Mouse (Mus musculus): ENCODE results near the gene Espnl. TPM values are rescaled to one million over a fixed set of nuclear protein-coding genes. Genes with fewer than 3 reads are reported as not detected.

Gene Espnl
- polyA plus RNA-seq, 1 experiment = 0.28 TPM

DNA sequence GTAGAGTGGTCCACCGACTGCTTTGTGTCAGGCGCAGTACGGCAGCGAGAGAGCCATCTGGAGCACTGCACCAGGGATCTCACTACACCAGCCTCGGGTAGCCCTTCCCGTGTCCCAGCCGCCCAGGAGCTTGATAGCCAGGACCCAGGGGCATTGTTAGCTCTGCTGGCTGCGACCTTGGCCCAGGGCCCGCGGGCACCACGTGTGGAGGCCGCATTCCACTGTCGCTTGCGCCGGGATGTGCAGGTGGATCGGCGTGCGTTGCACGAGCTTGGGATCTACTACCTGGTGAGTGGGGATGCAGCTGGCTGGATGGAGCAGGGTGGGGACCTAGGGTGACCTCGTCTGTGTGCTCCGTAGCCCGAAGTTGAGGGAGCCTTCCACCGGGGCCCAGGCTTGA lies 48.2 kb downstream of the Espnl start:
- no peak for DNase-seq (ENCODE audit: extremely low spot score in 1 of 2, low spot score in 1 of 2)

DNA sequence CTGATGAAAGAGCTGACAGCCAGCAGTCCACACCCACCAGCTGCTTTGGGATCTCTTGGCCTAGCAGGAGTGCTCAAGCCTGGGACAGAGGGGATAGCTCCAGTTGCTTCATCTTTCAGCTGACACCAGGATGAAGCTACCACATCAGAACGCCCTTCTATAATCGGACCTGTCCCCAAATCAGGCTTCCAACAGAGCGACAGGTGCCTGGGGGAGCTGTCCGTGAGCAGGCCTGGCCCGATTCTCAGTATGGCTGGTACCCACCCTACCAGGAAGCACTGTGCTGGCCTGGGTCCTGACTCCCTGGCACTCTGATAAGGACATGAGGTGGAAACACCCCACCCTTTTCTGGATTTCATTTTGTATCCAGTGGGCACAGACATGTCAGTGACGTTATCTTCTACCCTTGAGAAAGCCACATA lies 51.5 kb downstream of the Espnl start:
- DNase-seq (ENCODE audit: extremely low spot score in 1 of 2, low spot score in 1 of 2) = no peak

DNA sequence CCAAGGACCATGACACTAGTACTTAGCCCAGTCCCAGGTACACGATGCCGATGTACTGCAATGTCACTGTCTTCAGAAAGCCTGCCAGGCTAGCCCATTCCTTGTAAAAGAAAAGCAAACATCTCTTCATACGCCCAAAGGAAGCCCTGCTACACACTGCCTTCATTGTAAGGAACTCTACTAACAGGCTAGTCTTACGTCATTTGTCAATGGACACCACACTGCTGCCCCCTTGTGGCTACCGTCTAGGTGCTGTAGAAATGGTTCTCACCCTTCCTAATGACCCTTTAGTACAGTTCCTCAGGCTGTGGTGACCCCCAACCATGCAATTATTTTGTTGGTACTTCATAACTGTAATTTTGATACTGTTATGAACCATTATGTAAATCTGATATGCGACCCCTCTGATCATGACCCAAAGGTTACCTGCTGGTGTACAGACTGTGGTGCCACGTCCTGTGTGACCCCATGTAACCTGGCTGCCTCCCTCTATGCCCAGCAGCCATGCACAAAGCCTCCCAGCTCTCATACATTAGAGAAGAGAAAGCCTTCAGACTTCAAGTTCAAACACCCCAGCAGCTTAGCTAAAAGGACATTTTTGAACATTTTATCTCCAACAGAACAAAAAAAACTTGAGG lies 58.7 kb downstream of the Espnl start:
- peak; percentile 42 to 85 for DNase-seq (ENCODE audit: extremely low spot score in 1 of 2, low spot score in 1 of 2)

DNA sequence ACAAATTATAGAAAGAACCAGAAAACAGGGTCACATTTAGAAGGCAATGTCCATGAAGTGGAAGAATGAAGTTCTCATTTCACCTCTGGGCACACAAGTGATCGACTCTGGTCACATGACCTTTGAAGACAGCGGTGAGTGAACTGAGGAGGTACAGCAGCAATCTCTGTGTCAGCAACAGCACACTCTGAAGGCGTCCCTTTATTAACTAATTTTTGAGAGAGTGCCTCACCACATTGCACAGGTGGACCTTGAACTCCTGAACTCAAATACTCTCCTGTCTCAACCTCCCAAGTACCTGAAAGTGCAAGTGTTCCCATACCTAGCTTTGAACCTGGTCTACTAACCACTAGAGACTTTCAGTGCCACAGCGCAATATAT lies 59.2 kb downstream of the Espnl start:
- no peak for DNase-seq (ENCODE audit: extremely low spot score in 1 of 2, low spot score in 1 of 2)

DNA sequence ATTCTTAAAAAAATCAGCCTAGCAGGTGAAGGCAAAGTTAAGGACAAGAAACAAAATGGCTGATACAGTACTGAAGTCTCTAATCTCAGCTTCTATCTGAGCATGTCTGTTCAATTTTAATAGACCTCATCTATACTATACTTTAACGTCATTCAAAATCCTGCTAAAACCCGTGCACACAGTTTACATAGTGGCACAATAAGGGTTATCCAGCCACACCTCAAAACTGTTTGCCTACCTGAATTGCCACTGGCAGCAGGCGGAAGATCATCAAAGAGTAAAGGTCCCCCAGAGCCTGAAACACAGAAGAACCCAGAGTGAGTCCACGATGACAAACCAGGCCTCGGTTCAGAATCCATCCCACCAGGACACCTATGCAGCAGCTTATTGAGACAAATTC lies 68.5 kb downstream of the Espnl start:
- DNase-seq (ENCODE audit: extremely low spot score in 1 of 2, low spot score in 1 of 2) = no peak

DNA sequence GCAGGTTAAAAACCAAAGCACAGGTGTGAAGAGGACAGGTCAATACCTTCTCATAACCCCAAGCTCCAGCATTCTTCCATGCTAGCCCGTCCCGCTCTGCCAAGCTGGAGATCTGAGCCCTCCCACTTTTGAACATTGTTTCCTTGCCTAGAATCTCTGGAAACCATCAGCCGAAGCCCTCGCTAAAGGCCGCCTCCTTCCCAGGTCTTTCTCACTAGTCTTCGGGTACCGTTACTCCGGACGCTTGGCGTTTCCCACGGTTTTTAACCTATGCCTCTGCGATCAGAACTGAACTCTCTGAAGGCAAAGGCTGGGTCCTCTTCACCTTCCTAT lies 76.0 kb downstream of the Espnl start:
- peak in 1 of 2 experiments; percentile 14 for DNase-seq (ENCODE audit: extremely low spot score in 1 of 2, low spot score in 1 of 2)

Other genes with a start within 250 kb of the Espnl start
- gene Rbm44, start 177.0 kb upstream of the Espnl start, polyA plus RNA-seq (2012; rRNA removed) = 0.02 and 0.04 TPM in 2 replicates
- 59.0 and 60.6 TPM in 2 replicates for gene Ramp1, start 142.3 kb upstream of the Espnl start, polyA plus RNA-seq (2012; rRNA removed)
- 60.1 and 62.1 TPM in 2 replicates for gene Ube2f, start 71.8 kb upstream of the Espnl start, polyA plus RNA-seq (2012; rRNA removed)
- gene Scly, start 23.7 kb upstream of the Espnl start, polyA plus RNA-seq (2012; rRNA removed) = 19.6 and 20.0 TPM in 2 replicates
- 4.8 and 5.0 TPM in 2 replicates for gene Klhl30, start 28.9 kb downstream of the Espnl start, polyA plus RNA-seq (2012; rRNA removed)
- 0.72 and 1.4 TPM in 2 replicates for gene Erfe, start 44.4 kb downstream of the Espnl start, polyA plus RNA-seq (2012; rRNA removed)
- gene Ilkap, start 76.7 kb downstream of the Espnl start, polyA plus RNA-seq (2012; rRNA removed) = 92.2 and 97.3 TPM in 2 replicates
- gene Hes6, start 92.0 kb downstream of the Espnl start, polyA plus RNA-seq (2012; rRNA removed) = 20.7 and 25.9 TPM in 2 replicates
- 18.6 and 19.4 TPM in 2 replicates for gene Per2, start 137.2 kb downstream of the Espnl start, polyA plus RNA-seq (2012; rRNA removed)
- 19.5 and 20.6 TPM in 2 replicates for gene Traf3ip1, start 172.6 kb downstream of the Espnl start, polyA plus RNA-seq (2012; rRNA removed)
- 20.1 and 20.8 TPM in 2 replicates for gene Asb1, start 218.5 kb downstream of the Espnl start, polyA plus RNA-seq (2012; rRNA removed)

Measured in frontal cortex, adult 2 months (tissue).